Mouse (Mus musculus) forebrain, embryonic 16.5 days (tissue): Measurements from ENCODE around the gene Lins1. TPM values are rescaled to one million over a fixed set of nuclear protein-coding genes. Genes with fewer than 3 reads are reported as not detected.
A peak's percentile ranks its signal among the peaks of the same experiment; 100 is the strongest.

Experiments used
- ATAC-seq: fragments of 200-750 bp; cut with Nextera tagmentation; 2 replicates; pipeline ENCODE4 v1.8.0; 2017; ENCODE audit warnings: mild to moderate bottlenecking, moderate library complexity
- H3K27ac ChIP-seq: fragments of 300-500 bp; sonication (generic); 2 replicates; pipeline ENCODE4 v1.5.1; 2014; ENCODE audit warnings: low read length, control low read depth
- H3K27me3 ChIP-seq: fragments of 300-500 bp; sonication (generic); replicated peaks from 2 replicates; pipeline ENCODE4 v1.6.1; 2014; ENCODE audit warnings: low read length; ENCODE audit not compliant: control insufficient read depth, insufficient read depth
- H3K36me3 ChIP-seq: fragments of 300-500 bp; sonication (generic); 2 replicates; pipeline ENCODE4 v1.6.1; 2014; ENCODE audit not compliant: control insufficient read depth, insufficient read depth
- H3K4me1 ChIP-seq: fragments of 300-500 bp; sonication (generic); replicated peaks from 2 replicates; pipeline ENCODE4 v1.6.1; 2014; ENCODE audit warnings: low read length; ENCODE audit not compliant: control insufficient read depth, insufficient read depth
- H3K4me2 ChIP-seq: fragments of 300-500 bp; sonication (generic); 2 replicates; pipeline ENCODE4 v1.6.1; 2014; ENCODE audit warnings: mild to moderate bottlenecking, low read length, control low read depth
- H3K4me3 ChIP-seq: fragments of 300-500 bp; sonication (generic); replicated peaks from 2 replicates; pipeline ENCODE4 v1.5.1; 2014; ENCODE audit warnings: mild to moderate bottlenecking, low read length, control low read depth
- H3K9ac ChIP-seq: fragments of 300-500 bp; sonication (generic); replicated peaks from 2 replicates; pipeline ENCODE4 v1.6.1; 2014; ENCODE audit warnings: low read depth, low read length, control low read depth
- H3K9me3 ChIP-seq: fragments of 300-500 bp; sonication (generic); 2 replicates; pipeline ENCODE4 v1.6.1; 2016; ENCODE audit warnings: low read length; ENCODE audit not compliant: control insufficient read depth
- WGBS: fragments of 180-500 bp; shearing (Covaris S2); extraction: QIAGEN DNeasy Blood & Tissue Kit; methylation state at CpG from one replicate; pipeline ENCODE4 v1.1.7; 2014; 5-methylcytosine and 5-hydroxymethylcytosine counted together
- polyA plus RNA-seq: library from polyadenylated mRNA; unstranded; fragments of >200 nt; fragmentation: Nextera tagmentation; extraction: Ambion mirVana; gene quantifications from 2 replicates; pipeline ENCODE4 v1.2.1, GENCODE M21; 2015

The Lins1 gene
- 24.5 and 26.8 TPM in 2 replicates for polyA plus RNA-seq

GRCm38 (mm10) chr7:66689620-66690360, at the start of gene Lins1:
Lins1 (plus strand) TSS chr7:66689889.
- H3K36me3 ChIP-seq, result no peaks in the 10 kb centered on the region
- no peaks in the 10 kb centered on the region for H3K9me3 ChIP-seq
- H3K27ac ChIP-seq, result peak within 1 kb of the TSS; percentile 96
- peak within 1 kb of the TSS; percentile 69 for H3K4me3 ChIP-seq
- WGBS, result under 1% methylated on average over 51 of the region's 52 CpGs
- H3K9ac ChIP-seq, result peak within 1 kb of the TSS; percentile 81
- H3K4me1 ChIP-seq, result peaks cover 15% of the 10 kb centered on the region
- no peaks in the 10 kb centered on the region for H3K27me3 ChIP-seq
- peak; percentile 99 for ATAC-seq
- H3K4me2 ChIP-seq, result peak within 1 kb of the TSS; percentile 90

GRCm38 (mm10) chr7:66645736-66646135, 44.0 kb upstream of the Lins1 start:
- ATAC-seq, result no peak
- H3K27me3 ChIP-seq, result no peaks in the 10 kb centered on the region
- no peak overlapping the region for H3K4me3 ChIP-seq
- H3K9ac ChIP-seq, result no peak overlapping the region
- WGBS, result 100% methylated on average over 2 of the region's 2 CpGs
- no peaks in the 10 kb centered on the region for H3K4me1 ChIP-seq
- H3K27ac ChIP-seq, result no peak overlapping the region
- no peaks in the 10 kb centered on the region for H3K9me3 ChIP-seq
- no peak overlapping the region for H3K4me2 ChIP-seq
- peaks cover 4% of the 10 kb centered on the region; the same call in 1 of the 2 replicates for H3K36me3 ChIP-seq

GRCm38 (mm10) chr7:66649181-66649580, 40.5 kb upstream of the Lins1 start:
- H3K27me3 ChIP-seq, result no peaks in the 10 kb centered on the region
- H3K4me1 ChIP-seq, result no peaks in the 10 kb centered on the region
- no peak overlapping the region for H3K4me3 ChIP-seq
- no peaks in the 10 kb centered on the region for H3K9me3 ChIP-seq
- no peak overlapping the region for H3K27ac ChIP-seq
- no peak overlapping the region for H3K9ac ChIP-seq
- no peak overlapping the region for H3K4me2 ChIP-seq
- H3K36me3 ChIP-seq, result no peaks in the 10 kb centered on the region; the same call in 1 of the 2 replicates
- no peak for ATAC-seq
- WGBS, result 92% methylated on average over 2 of the region's 2 CpGs

- Histone ChIP-seq H3K4me1 (no peaks in the 10 kb centered on the region), H3K27ac (no peak overlapping the region), H3K4me2 (no peak overlapping the region), H3K9ac (no peak overlapping the region), H3K4me3 (no peak overlapping the region), H3K27me3 (no peaks in the 10 kb centered on the region), H3K36me3 (no peaks in the 10 kb centered on the region; the same call in none of the 2 replicates), H3K9me3 (no peaks in the 10 kb centered on the region)
- WGBS, result 86% methylated on average over 5 of the region's 5 CpGs
- no peak for ATAC-seq
Measured at GRCm38 (mm10) chr7:66650883-66651282, 38.8 kb upstream of the Lins1 start.

- WGBS, result 90% methylated on average over 4 of the region's 4 CpGs
- no peak for ATAC-seq
- Histone ChIP-seq H3K27ac (no peak overlapping the region), H3K4me1 (no peaks in the 10 kb centered on the region), H3K36me3 (no peaks in the 10 kb centered on the region; the same call in none of the 2 replicates), H3K9ac (no peak overlapping the region), H3K27me3 (no peaks in the 10 kb centered on the region), H3K4me2 (no peak overlapping the region), H3K9me3 (no peaks in the 10 kb centered on the region), H3K4me3 (no peak overlapping the region)
Measured at GRCm38 (mm10) chr7:66652216-66652615, 37.5 kb upstream of the Lins1 start.

GRCm38 (mm10) chr7:66653596-66653995, 36.1 kb upstream of the Lins1 start:
- Histone ChIP-seq H3K4me2 (no peak overlapping the region), H3K9ac (no peak overlapping the region), H3K36me3 (no peaks in the 10 kb centered on the region; the same call in 1 of the 2 replicates), H3K4me3 (no peak overlapping the region), H3K27ac (no peak overlapping the region), H3K9me3 (no peaks in the 10 kb centered on the region), H3K4me1 (no peaks in the 10 kb centered on the region), H3K27me3 (no peaks in the 10 kb centered on the region)
- WGBS, result 91% methylated on average over 9 of the region's 9 CpGs
- no peak for ATAC-seq

- Histone ChIP-seq H3K9ac (no peak overlapping the region), H3K4me3 (no peak overlapping the region), H3K4me2 (no peak overlapping the region), H3K4me1 (no peaks in the 10 kb centered on the region), H3K27me3 (no peaks in the 10 kb centered on the region), H3K9me3 (no peaks in the 10 kb centered on the region), H3K27ac (no peak overlapping the region), H3K36me3 (peaks cover 7% of the 10 kb centered on the region)
- ATAC-seq, result no peak
- WGBS, result 82% methylated on average over 9 of the region's 9 CpGs
Measured at GRCm38 (mm10) chr7:66655471-66655870, 34.2 kb upstream of the Lins1 start.

- Histone ChIP-seq H3K9ac (no peak overlapping the region), H3K9me3 (no peaks in the 10 kb centered on the region), H3K36me3 (peaks cover 7% of the 10 kb centered on the region; the same call in 1 of the 2 replicates), H3K27me3 (no peaks in the 10 kb centered on the region), H3K4me1 (no peaks in the 10 kb centered on the region), H3K4me2 (no peak overlapping the region), H3K4me3 (no peak overlapping the region), H3K27ac (no peak overlapping the region)
- no peak for ATAC-seq
- 77% methylated on average over 7 of the region's 7 CpGs for WGBS
Measured at GRCm38 (mm10) chr7:66660291-66660690, 29.4 kb upstream of the Lins1 start.

- no peak overlapping the region for H3K9ac ChIP-seq
- no peak overlapping the region for H3K4me2 ChIP-seq
- H3K9me3 ChIP-seq, result no peaks in the 10 kb centered on the region
- no peaks in the 10 kb centered on the region for H3K4me1 ChIP-seq
- ATAC-seq, result no peak
- H3K27ac ChIP-seq, result no peak overlapping the region
- peaks cover 7% of the 10 kb centered on the region; the same call in 1 of the 2 replicates for H3K36me3 ChIP-seq
- WGBS, result 88% methylated on average over 8 of the region's 8 CpGs
- no peak overlapping the region for H3K4me3 ChIP-seq
- H3K27me3 ChIP-seq, result no peaks in the 10 kb centered on the region
Measured at GRCm38 (mm10) chr7:66660972-66661371, 28.7 kb upstream of the Lins1 start.
